Mouse (Mus musculus): ENCODE data around the gene Noxred1.

DNA sequence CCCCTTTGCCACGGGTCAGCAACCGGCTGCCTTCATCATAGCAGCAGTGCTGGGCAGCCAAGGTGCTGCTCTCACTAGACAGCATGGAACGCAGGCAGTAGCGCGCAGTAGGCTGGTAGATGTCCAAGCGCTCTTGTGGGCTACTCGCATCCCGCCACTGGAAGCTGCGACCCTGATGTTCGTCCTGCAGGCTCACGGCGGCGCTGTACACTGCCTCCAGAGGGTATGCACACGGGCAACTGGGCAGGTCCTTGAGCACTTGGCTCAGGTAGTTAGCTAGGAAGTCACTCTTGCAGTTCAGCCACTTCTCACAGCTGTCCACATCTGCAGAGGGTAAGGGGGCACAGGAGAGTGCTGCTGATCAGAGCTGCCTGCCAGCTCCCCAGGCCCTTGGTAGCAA, 41.3 kb upstream of the Noxred1 start:
- TF ChIP-seq POLR2A (IDR thresholded peaks at IDR 0.05; ENCODE audit: insufficient read depth, low read depth, low read length), result no peak
- TF ChIP-seq CTCF (IDR thresholded peaks at IDR 0.05), result no peak
- no peak for TF ChIP-seq EP300 (IDR thresholded peaks at IDR 0.05; ENCODE audit: insufficient read depth, low read depth, low read length)

Measured in heart, adult 2 months (tissue).